Mouse (Mus musculus) small intestine, adult 2 months (tissue): Measurements from ENCODE around the gene Zp1. TPM values are rescaled to one million over a fixed set of nuclear protein-coding genes. Genes with fewer than 3 reads are reported as not detected.
A peak's percentile ranks its signal among the peaks of the same experiment; 100 is the strongest.

Experiments
- H3K27ac ChIP-seq: fragments of 200-500 bp; 2 replicates; pipeline ENCODE4 v1.5.1; 2012; ENCODE audit warnings: low read depth, low read length, control low read depth, inconsistent platforms; ENCODE audit not compliant: insufficient read depth
- H3K27me3 ChIP-seq: fragments of 200-500 bp; 2 replicates; pipeline ENCODE4 v1.6.1; 2012; ENCODE audit warnings: mild to moderate bottlenecking, moderate library complexity, low read length, inconsistent platforms; ENCODE audit not compliant: control insufficient read depth, insufficient read depth
- H3K36me3 ChIP-seq: fragments of 200-500 bp; 2 replicates; pipeline ENCODE4 v1.6.1; 2012; ENCODE audit warnings: mild to moderate bottlenecking, low read length, control low read depth, inconsistent platforms; ENCODE audit not compliant: control insufficient read depth, insufficient read depth
- H3K4me1 ChIP-seq: fragments of 200-500 bp; 2 replicates; pipeline ENCODE4 v1.6.1; 2012; ENCODE audit warnings: low read length, inconsistent platforms, mixed read lengths; ENCODE audit not compliant: control insufficient read depth, insufficient read depth, insufficient read length
- H3K4me3 ChIP-seq: fragments of 200-500 bp; 2 replicates; pipeline ENCODE4 v1.5.1; 2012; ENCODE audit warnings: low read depth, mild to moderate bottlenecking, control low read depth, inconsistent platforms, low read length, moderate library complexity
- CTCF ChIP-seq: fragments of 200-500 bp; IDR thresholded peaks from 2 replicates; pipeline ENCODE4 v1.5.1; 2012; ENCODE audit warnings: low read depth, mild to moderate bottlenecking, control low read depth, inconsistent platforms, low read length, moderate library complexity, mixed read lengths; ENCODE audit not compliant: insufficient replicate concordance, insufficient read length; ENCODE audit errors: extremely low read depth
- POLR2A ChIP-seq: fragments of 200-500 bp; IDR thresholded peaks from 2 replicates; pipeline ENCODE4 v1.6.1; 2012; ENCODE audit warnings: low read depth, mild to moderate bottlenecking, control low read depth, inconsistent platforms, low read length, moderate library complexity
- WGBS: fragments of 180-500 bp; shearing (Covaris S2); methylation state at CpG from one replicate; pipeline ENCODE4 v1.1.7; 2018; 5-methylcytosine and 5-hydroxymethylcytosine counted together
- polyA plus RNA-seq: library from polyadenylated mRNA; depleted of rRNA; stranded (reverse); fragments of >200 nt; gene quantifications from 2 replicates; pipeline ENCODE4 v1.2.3, GENCODE M21; 2012

Gene Zp1
- polyA plus RNA-seq, 1 experiment = 0.14 TPM

DNA sequence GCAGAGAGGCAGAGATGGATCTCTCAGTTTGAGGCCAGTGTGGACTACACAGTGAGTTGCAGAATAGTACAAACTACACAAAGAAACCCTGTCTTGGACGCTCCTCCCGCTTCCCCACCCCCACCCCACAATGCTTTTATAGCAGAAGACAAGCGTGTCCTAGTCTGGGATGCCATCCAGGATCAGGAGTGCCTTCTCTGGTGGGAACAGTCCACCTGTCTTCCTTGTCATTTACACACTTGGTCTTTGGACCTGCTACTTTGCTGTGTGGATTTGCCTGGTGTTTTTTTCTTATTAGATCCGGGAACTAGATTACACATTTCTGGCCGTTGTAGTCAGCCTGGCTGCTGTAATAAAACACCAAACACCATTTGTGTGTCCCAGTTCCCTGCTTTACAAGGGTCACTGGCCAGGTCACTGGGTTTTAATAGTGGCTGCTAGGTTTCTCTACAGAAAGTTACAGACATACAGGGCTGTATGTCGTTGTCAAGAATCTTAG, 5.7 kb upstream of the Zp1 start:
- WGBS = 22% methylated on average over 6 of the region's 6 CpGs
- TF ChIP-seq POLR2A (no peak), CTCF (no peak)
- peaks cover 14% of the 10 kb centered on the region for H3K4me1 ChIP-seq
- no peaks in the 10 kb centered on the region for H3K27me3 ChIP-seq
- peak overlapping the region; percentile 76 for H3K27ac ChIP-seq
- H3K36me3 ChIP-seq = no peaks in the 10 kb centered on the region
- H3K4me3 ChIP-seq = no peak overlapping the region

DNA sequence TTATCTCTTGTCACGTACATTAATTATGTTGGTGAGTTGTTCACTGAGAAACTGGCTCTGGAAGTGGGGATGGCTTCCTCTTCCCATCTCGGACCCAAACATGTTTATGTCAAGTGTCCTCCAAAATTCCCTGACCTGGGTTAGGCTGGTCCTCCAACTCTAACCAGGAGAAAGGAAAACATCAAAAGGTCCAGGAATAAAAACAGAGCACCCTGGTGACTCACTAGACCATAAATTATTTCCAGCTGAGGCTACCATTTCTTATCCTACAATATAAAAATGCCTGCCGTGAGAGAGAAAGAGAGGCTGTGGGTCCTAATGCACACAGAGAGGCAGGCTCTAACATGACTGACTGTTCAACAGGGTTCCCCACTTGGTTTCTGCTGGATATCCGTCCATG, 3.8 kb upstream of the Zp1 start:
- Histone ChIP-seq H3K4me3 (no peak overlapping the region), H3K4me1 (peaks cover 14% of the 10 kb centered on the region), H3K36me3 (no peaks in the 10 kb centered on the region), H3K27ac (no peak overlapping the region), H3K27me3 (no peaks in the 10 kb centered on the region)
- WGBS = 65% methylated on average over 4 of the region's 4 CpGs
- no peak for TF ChIP-seq CTCF
- no peak for TF ChIP-seq POLR2A

DNA sequence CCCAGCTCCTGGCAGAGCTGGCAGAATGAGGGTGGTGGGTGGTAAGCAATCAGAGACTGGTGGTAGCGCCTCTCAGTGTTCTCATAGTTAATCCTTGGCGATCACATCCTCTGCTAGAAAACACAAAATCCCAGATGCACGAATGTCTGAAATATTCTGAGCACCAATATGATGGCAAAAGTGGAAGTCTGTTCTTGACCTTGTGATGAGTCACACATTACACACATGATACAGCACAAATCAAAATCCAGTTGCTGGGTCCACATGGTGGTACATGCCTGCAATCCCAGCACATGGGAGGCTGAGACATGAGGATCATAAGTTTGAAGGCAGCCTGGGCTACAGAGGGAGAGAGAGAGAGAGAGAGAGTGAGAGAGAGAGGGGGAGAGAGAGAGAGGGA, 626 bp upstream of the Zp1 start:
- Histone ChIP-seq H3K36me3 (no peaks in the 10 kb centered on the region), H3K27me3 (no peaks in the 10 kb centered on the region), H3K27ac (no peak overlapping the region), H3K4me3 (no peak overlapping the region), H3K4me1 (peaks cover 9% of the 10 kb centered on the region; the same call in 1 of the 2 replicates)
- 78% methylated on average over 3 of the region's 3 CpGs for WGBS
- no peak for TF ChIP-seq CTCF
- no peak for TF ChIP-seq POLR2A

DNA sequence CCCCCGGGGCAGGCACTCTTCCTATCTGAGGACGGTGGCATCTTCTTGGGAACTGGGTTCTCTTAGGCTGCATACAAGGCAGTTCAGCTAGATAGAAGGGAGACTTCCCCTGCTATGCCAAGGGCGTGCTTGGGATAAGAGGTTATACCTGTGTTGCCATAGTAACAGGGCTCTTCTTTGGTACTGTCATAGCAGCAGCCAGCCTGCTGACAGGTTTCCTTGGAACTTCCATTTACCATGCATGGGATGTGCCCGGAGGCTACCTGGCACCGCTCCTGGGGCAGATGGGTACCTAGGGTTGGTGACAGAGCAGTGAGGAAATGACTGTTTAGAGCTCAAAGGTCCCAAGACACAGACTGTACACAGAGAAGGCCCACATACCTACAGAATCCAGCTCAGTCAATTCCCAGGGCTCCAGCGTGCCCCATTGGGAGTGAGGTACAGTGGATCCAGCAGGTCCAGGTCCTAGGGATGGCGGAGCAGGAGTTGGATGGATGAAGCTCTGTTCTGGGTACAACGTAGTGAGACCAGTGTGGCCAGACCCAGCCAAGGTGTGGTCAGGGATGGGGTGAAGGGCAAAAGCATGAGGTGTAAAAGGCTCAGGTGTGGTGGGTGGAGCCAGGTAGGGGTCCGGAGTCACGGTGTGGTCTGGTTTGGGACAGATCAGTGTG, 2.0 kb downstream of the Zp1 start:
- Histone ChIP-seq H3K36me3 (no peaks in the 10 kb centered on the region), H3K4me3 (no peak overlapping the region), H3K27me3 (no peaks in the 10 kb centered on the region), H3K4me1 (peaks cover 6% of the 10 kb centered on the region; the same call in 1 of the 2 replicates), H3K27ac (no peak overlapping the region)
- TF ChIP-seq POLR2A (no peak), CTCF (no peak)
- WGBS = 66% methylated on average over 10 of the region's 10 CpGs

DNA sequence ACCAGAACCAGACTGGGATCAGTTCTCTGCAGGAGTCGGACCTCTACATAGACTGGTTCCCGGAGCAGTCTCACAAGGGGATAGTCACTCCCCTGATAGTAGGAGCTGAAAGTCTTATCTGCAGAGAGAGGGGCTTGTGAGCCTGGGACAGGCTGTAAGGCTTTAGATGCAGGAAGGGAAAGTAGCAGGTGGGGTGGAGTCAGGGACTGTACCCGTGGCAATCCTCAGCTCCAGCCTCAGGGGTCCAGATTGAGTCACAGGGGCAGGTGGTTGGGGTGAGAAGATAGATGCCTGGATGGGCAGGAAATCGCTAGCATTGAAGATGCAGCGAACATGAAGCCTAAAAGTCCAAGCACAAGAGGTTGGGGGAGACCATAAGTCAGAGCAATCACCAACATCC, 3.9 kb downstream of the Zp1 start:
- TF ChIP-seq POLR2A (no peak), CTCF (no peak)
- Histone ChIP-seq H3K27ac (no peak overlapping the region), H3K36me3 (no peaks in the 10 kb centered on the region), H3K4me1 (peaks cover 6% of the 10 kb centered on the region; the same call in 1 of the 2 replicates), H3K4me3 (no peak overlapping the region), H3K27me3 (no peaks in the 10 kb centered on the region)
- WGBS = 57% methylated on average over 5 of the region's 5 CpGs

DNA sequence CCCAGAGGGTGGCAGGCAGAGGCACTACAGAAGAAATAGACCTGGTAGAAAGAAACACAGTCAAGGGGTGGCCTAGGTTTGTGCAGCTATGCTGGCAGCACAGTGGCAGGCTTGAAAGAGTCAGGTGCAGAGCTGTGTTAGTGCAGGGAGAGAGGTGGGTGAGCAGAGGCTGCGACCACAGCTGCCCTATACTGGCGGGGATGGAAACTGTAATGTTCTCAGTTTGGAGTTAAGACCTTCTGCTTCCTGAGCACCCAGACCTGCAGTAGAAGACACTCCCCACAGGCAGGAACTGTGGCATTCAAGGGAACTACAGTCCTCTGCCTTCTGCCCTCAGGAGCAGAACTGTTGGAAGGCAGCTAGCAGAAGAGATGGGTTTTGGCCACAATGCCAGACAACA, 5.6 kb downstream of the Zp1 start:
- Histone ChIP-seq H3K4me3 (no peak overlapping the region), H3K27me3 (no peaks in the 10 kb centered on the region), H3K4me1 (peaks cover 6% of the 10 kb centered on the region; the same call in 1 of the 2 replicates), H3K36me3 (no peaks in the 10 kb centered on the region), H3K27ac (no peak overlapping the region)
- WGBS = 94% methylated on average over 2 of the region's 2 CpGs
- TF ChIP-seq POLR2A (no peak), CTCF (no peak)

DNA sequence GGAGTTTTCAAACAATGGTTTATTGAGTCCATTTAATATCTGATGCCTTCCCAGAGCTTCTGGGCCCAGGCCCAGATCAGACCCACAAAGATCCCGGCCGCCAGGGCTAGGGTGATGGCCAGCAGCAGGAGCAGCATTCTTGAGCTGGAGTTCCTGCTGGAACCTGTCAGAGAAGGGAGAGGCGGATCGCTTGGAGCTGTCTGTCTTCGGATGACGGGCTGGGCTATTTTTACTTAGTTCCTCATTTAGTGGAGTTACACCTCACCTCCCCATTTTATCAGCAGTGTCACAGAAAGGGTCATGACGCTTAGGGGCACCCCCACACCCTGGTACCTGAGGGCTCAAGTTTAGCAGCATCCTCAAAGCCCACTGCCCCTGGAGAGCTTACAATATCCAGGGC, 6.1 kb downstream of the Zp1 start:
- whole genome bisulfite sequencing = 61% methylated on average over 7 of the region's 7 CpGs
- no peak overlapping the region for H3K27ac ChIP-seq
- TF ChIP-seq POLR2A (no peak), CTCF (no peak)
- no peaks in the 10 kb centered on the region for H3K27me3 ChIP-seq
- peaks cover 6% of the 10 kb centered on the region; the same call in 1 of the 2 replicates for H3K4me1 ChIP-seq
- H3K36me3 ChIP-seq = no peaks in the 10 kb centered on the region
- H3K4me3 ChIP-seq = no peak overlapping the region
